Mouse (Mus musculus) midbrain, embryonic 14.5 days (tissue): ENCODE results near the gene Neurl1b. TPM values are rescaled to one million over a fixed set of nuclear protein-coding genes. Genes with fewer than 3 reads are reported as not detected.
A peak's percentile ranks its signal among the peaks of the same experiment; 100 is the strongest.

Source experiments
- ATAC-seq: fragments of 200-750 bp; cut with Nextera tagmentation; 2 replicates; pipeline ENCODE4 v1.8.0; 2017; ENCODE audit warnings: moderate number of reproducible peaks, moderate library complexity; ENCODE audit not compliant: low FRiP score, low TSS enrichment
- DNase-seq: peaks from one replicate; pipeline ENCODE4 v3.0.0-alpha.2; 2015
- H3K27ac ChIP-seq: fragments of 300-500 bp; sonication (generic); replicated peaks from 2 replicates; pipeline ENCODE4 v1.5.1; 2014; ENCODE audit warnings: mild to moderate bottlenecking, low read depth, low read length, moderate library complexity
- H3K27me3 ChIP-seq: fragments of 300-500 bp; sonication (generic); 2 replicates; pipeline ENCODE4 v1.6.1; 2014; ENCODE audit warnings: low read length, control low read depth, mixed read lengths; ENCODE audit not compliant: control insufficient read depth, insufficient read depth
- H3K36me3 ChIP-seq: fragments of 300-500 bp; sonication (generic); 2 replicates; pipeline ENCODE4 v1.6.1; 2014; ENCODE audit warnings: low read length, control low read depth; ENCODE audit not compliant: control insufficient read depth, insufficient read depth
- H3K4me1 ChIP-seq: fragments of 300-500 bp; sonication (generic); 2 replicates; pipeline ENCODE4 v1.6.1; 2014; ENCODE audit warnings: mild to moderate bottlenecking, antibody characterized with exemption, low read length, control low read depth; ENCODE audit not compliant: control insufficient read depth, insufficient read depth
- H3K4me2 ChIP-seq: fragments of 300-500 bp; sonication (generic); 2 replicates; pipeline ENCODE4 v1.6.1; 2014; ENCODE audit warnings: mild to moderate bottlenecking, low read length, moderate library complexity
- H3K4me3 ChIP-seq: fragments of 300-500 bp; sonication (generic); replicated peaks from 2 replicates; pipeline ENCODE4 v1.5.1; 2014; ENCODE audit warnings: low read depth, low read length
- H3K9ac ChIP-seq: fragments of 300-500 bp; sonication (generic); replicated peaks from 2 replicates; pipeline ENCODE4 v1.6.1; 2014; ENCODE audit warnings: mild to moderate bottlenecking, low read length, moderate library complexity
- H3K9me3 ChIP-seq: fragments of 300-500 bp; sonication (generic); 2 replicates; pipeline ENCODE4 v1.6.1; 2016; ENCODE audit warnings: low read length, control low read depth, mixed read lengths; ENCODE audit not compliant: control insufficient read depth
- WGBS: fragments of 180-500 bp; shearing (Covaris S2); extraction: QIAGEN DNeasy Blood & Tissue Kit; methylation state at CpG from one replicate; pipeline ENCODE4 v1.1.7; 2014; 5-methylcytosine and 5-hydroxymethylcytosine counted together
- polyA plus RNA-seq: library from polyadenylated mRNA; unstranded; fragments of >200 nt; fragmentation: Nextera tagmentation; extraction: Ambion mirVana; gene quantifications from 2 replicates; pipeline ENCODE4 v1.2.1, GENCODE M21; 2014

Gene Neurl1b
- polyA plus RNA-seq = 1.6 and 3.6 TPM in 2 replicates

- ATAC-seq = peak; percentile 40; the same call in 1 of the 2 replicates
- 0 out of 2 replicates have a peak within 1 kb of the TSS, but pooled peaks have one; percentile 45 for H3K27ac ChIP-seq
Observed at GRCm38 (mm10) chr17:26414523-26415354, at the start of gene Neurl1b. Gene Neurl1b (plus strand): TSS chr17:26414829.

GRCm38 (mm10) chr17:26366792-26367191 lies 47.8 kb upstream of the Neurl1b start:
- Histone ChIP-seq H3K36me3 (no peaks in the 10 kb centered on the region), H3K4me2 (no peak overlapping the region), H3K27ac (no peak overlapping the region), H3K9ac (no peak overlapping the region), H3K4me1 (peaks cover 4% of the 10 kb centered on the region; the same call in 1 of the 2 replicates), H3K27me3 (no peaks in the 10 kb centered on the region), H3K4me3 (no peak overlapping the region), H3K9me3 (no peaks in the 10 kb centered on the region)
- ATAC-seq (no peak), DNase-seq (no peak)
- WGBS = 80% methylated on average over 4 of the region's 4 CpGs

More at GRCm38 (mm10) chr17:26414523-26415354, at the start of gene Neurl1b:
- H3K36me3 ChIP-seq = no peaks in the 10 kb centered on the region
- under 1% methylated on average over 105 of the region's 105 CpGs for WGBS
- peak within 1 kb of the TSS; percentile 71 for H3K4me3 ChIP-seq
- no peaks in the 10 kb centered on the region for H3K9me3 ChIP-seq
- peak within 1 kb of the TSS; percentile 74 for H3K9ac ChIP-seq
- DNase-seq = peak; percentile 75
- H3K27me3 ChIP-seq = peaks cover 12% of the 10 kb centered on the region
- H3K4me1 ChIP-seq = 0 out of 2 replicates have a peak, but pooled peaks cover 3% of the 10 kb centered on the region
- H3K4me2 ChIP-seq = peak within 1 kb of the TSS; percentile 95

- DNase-seq (peak; percentile 8), ATAC-seq (no peak)
- 73% methylated on average over 10 of the region's 10 CpGs for WGBS
- no peak overlapping the region for H3K4me2 ChIP-seq
- H3K4me1 ChIP-seq = no peaks in the 10 kb centered on the region
- no peak overlapping the region for H3K27ac ChIP-seq
- no peak overlapping the region for H3K4me3 ChIP-seq
- H3K9ac ChIP-seq = no peak overlapping the region
- H3K9me3 ChIP-seq = no peaks in the 10 kb centered on the region
- H3K27me3 ChIP-seq = no peaks in the 10 kb centered on the region
- H3K36me3 ChIP-seq = no peaks in the 10 kb centered on the region
Observed at GRCm38 (mm10) chr17:26368336-26368992, 46.2 kb upstream of the Neurl1b start.

- Histone ChIP-seq H3K4me3 (no peak overlapping the region), H3K36me3 (no peaks in the 10 kb centered on the region), H3K27me3 (no peaks in the 10 kb centered on the region), H3K9ac (no peak overlapping the region), H3K4me2 (no peak overlapping the region), H3K27ac (no peak overlapping the region), H3K9me3 (no peaks in the 10 kb centered on the region), H3K4me1 (no peaks in the 10 kb centered on the region)
- DNase-seq (peak; percentile 40), ATAC-seq (no peak)
- WGBS = 56% methylated on average over 9 of the region's 9 CpGs
Observed at GRCm38 (mm10) chr17:26370521-26371245, 43.9 kb upstream of the Neurl1b start.

GRCm38 (mm10) chr17:26371246-26371535 lies 43.4 kb upstream of the Neurl1b start:
- H3K27me3 ChIP-seq = no peaks in the 10 kb centered on the region
- no peaks in the 10 kb centered on the region for H3K4me1 ChIP-seq
- no peak overlapping the region for H3K4me3 ChIP-seq
- H3K9ac ChIP-seq = no peak overlapping the region
- ATAC-seq (no peak), DNase-seq (no peak)
- H3K9me3 ChIP-seq = no peaks in the 10 kb centered on the region
- WGBS = 59% methylated on average over 3 of the region's 3 CpGs
- no peak overlapping the region for H3K27ac ChIP-seq
- no peak overlapping the region for H3K4me2 ChIP-seq
- no peaks in the 10 kb centered on the region for H3K36me3 ChIP-seq

GRCm38 (mm10) chr17:26373211-26373610 lies 41.4 kb upstream of the Neurl1b start:
- no peaks in the 10 kb centered on the region for H3K27me3 ChIP-seq
- no peaks in the 10 kb centered on the region for H3K36me3 ChIP-seq
- 65% methylated on average over 5 of the region's 5 CpGs for WGBS
- H3K4me2 ChIP-seq = no peak overlapping the region
- H3K9me3 ChIP-seq = no peaks in the 10 kb centered on the region
- no peak overlapping the region for H3K27ac ChIP-seq
- ATAC-seq = no peak
- no peak overlapping the region for H3K4me3 ChIP-seq
- no peaks in the 10 kb centered on the region for H3K4me1 ChIP-seq
- H3K9ac ChIP-seq = no peak overlapping the region
- no peak for DNase-seq

- no peak overlapping the region for H3K9ac ChIP-seq
- no peaks in the 10 kb centered on the region for H3K27me3 ChIP-seq
- 87% methylated on average over 1 of the region's 1 CpGs for WGBS
- no peaks in the 10 kb centered on the region for H3K36me3 ChIP-seq
- H3K4me1 ChIP-seq = peaks cover 10% of the 10 kb centered on the region
- no peak overlapping the region for H3K27ac ChIP-seq
- DNase-seq (no peak), ATAC-seq (no peak)
- no peak overlapping the region for H3K4me2 ChIP-seq
- H3K9me3 ChIP-seq = no peaks in the 10 kb centered on the region
- no peak overlapping the region for H3K4me3 ChIP-seq
Observed at GRCm38 (mm10) chr17:26376416-26376815, 38.2 kb upstream of the Neurl1b start.

GRCm38 (mm10) chr17:26376994-26377744 lies 37.5 kb upstream of the Neurl1b start:
- no peaks in the 10 kb centered on the region for H3K36me3 ChIP-seq
- 88% methylated on average over 4 of the region's 4 CpGs for WGBS

More at GRCm38 (mm10) chr17:26376994-26377744, 37.5 kb upstream of the Neurl1b start:
- Histone ChIP-seq H3K4me1 (peaks cover 17% of the 10 kb centered on the region), H3K27me3 (no peaks in the 10 kb centered on the region), H3K4me3 (no peak overlapping the region), H3K27ac (no peak overlapping the region), H3K4me2 (no peak overlapping the region), H3K9me3 (no peaks in the 10 kb centered on the region), H3K9ac (no peak overlapping the region)
- no peak for ATAC-seq
- DNase-seq = no peak
